Mouse (Mus musculus): ENCODE measurements around the gene Sspo.

The Sspo gene

GRCm38 (mm10) chr6:48435706-48436349 lies 12.2 kb upstream of the Sspo start:
- DNase-seq (ENCODE audit: low spot score): no peak

GRCm38 (mm10) chr6:48437679-48438376 lies 10.2 kb upstream of the Sspo start:
- DNase-seq (ENCODE audit: low spot score): no peak

GRCm38 (mm10) chr6:48438475-48439125 lies 9.4 kb upstream of the Sspo start:
- no peak for DNase-seq (ENCODE audit: low spot score)

GRCm38 (mm10) chr6:48439654-48440053 lies 8.4 kb upstream of the Sspo start:
- no peak for DNase-seq (ENCODE audit: low spot score)

- no peak for DNase-seq (ENCODE audit: low spot score)
Measured at GRCm38 (mm10) chr6:48440306-48441014, 7.6 kb upstream of the Sspo start.

GRCm38 (mm10) chr6:48443592-48444309 lies 4.3 kb upstream of the Sspo start:
- DNase-seq (ENCODE audit: low spot score): peak; percentile 96

GRCm38 (mm10) chr6:48444310-48445180 lies 3.5 kb upstream of the Sspo start:
- DNase-seq (ENCODE audit: low spot score): peak; percentile 81

- DNase-seq (ENCODE audit: low spot score): peak; percentile 65
Measured at GRCm38 (mm10) chr6:48445181-48446101, 2.6 kb upstream of the Sspo start, which contains the start of gene Zfp467. TSS of gene Zfp467 (minus strand) at chr6:48445825.

GRCm38 (mm10) chr6:48446256-48446655 lies 1.8 kb upstream of the Sspo start:
- no peak for DNase-seq (ENCODE audit: low spot score)

GRCm38 (mm10) chr6:48446896-48447295 lies 1.1 kb upstream of the Sspo start:
- no peak for DNase-seq (ENCODE audit: low spot score)

GRCm38 (mm10) chr6:48448527-48448926 lies 498 bp downstream of the Sspo start:
- DNase-seq (ENCODE audit: low spot score): no peak

GRCm38 (mm10) chr6:48452151-48452550 lies 4.1 kb downstream of the Sspo start:
- DNase-seq (ENCODE audit: low spot score): no peak

GRCm38 (mm10) chr6:48452771-48453170 lies 4.7 kb downstream of the Sspo start:
- no peak for DNase-seq (ENCODE audit: low spot score)

- DNase-seq (ENCODE audit: low spot score): no peak
Measured at GRCm38 (mm10) chr6:48464966-48465679, 17.1 kb downstream of the Sspo start.

- no peak for DNase-seq (ENCODE audit: low spot score)
Measured at GRCm38 (mm10) chr6:48466715-48467114, 18.7 kb downstream of the Sspo start.

- DNase-seq (ENCODE audit: low spot score): no peak
Measured at GRCm38 (mm10) chr6:48467490-48467889, 19.5 kb downstream of the Sspo start.

- no peak for DNase-seq (ENCODE audit: low spot score)
Measured at GRCm38 (mm10) chr6:48470739-48471138, 22.7 kb downstream of the Sspo start.

- no peak for DNase-seq (ENCODE audit: low spot score)
Measured at GRCm38 (mm10) chr6:48478446-48478845, 30.4 kb downstream of the Sspo start.

GRCm38 (mm10) chr6:48482501-48482900 lies 34.5 kb downstream of the Sspo start:
- no peak for DNase-seq (ENCODE audit: low spot score)
